Mouse (Mus musculus): ENCODE data around the gene Abcb8.

Gene Abcb8

DNA sequence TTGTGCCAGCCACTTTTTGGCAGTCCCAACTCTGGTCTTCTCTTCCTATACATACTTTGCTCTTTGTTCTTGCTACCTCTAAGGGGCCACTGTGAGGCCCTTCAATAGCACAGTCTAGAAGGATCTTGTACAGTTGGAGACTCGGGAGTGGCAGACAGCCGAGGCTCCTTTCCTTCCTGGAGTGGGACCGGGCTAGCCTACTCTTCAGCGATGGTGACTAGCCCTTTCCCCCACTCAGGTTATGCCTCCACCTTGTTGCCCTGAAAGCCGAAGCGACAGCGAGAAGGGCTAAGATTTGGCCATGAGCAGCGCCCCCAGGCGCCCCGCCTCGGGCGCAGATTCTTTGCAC, 33.8 kb downstream of the Abcb8 start:
- DNase-seq: no peak

DNA sequence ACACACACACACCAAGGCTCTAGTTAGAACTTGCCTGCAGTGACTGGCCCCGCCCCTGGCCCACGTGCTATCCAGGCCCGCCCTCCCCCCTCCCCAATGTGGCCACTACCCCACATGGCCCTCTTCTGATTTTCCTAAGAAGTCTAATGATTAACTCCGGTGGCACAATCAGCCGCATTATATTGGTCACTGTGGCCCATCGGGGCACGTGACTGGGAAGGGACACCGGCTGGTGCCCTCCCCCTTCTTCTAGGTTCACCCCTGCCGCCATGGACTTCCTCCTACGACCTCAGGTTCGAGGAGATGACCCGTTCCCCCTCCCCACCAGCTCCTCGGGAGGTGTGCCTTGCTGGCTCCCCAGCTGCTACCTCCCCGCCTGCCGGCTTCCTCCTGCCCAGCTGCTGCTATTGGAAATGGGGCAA, 34.5 kb downstream of the Abcb8 start:
- DNase-seq: no peak

DNA sequence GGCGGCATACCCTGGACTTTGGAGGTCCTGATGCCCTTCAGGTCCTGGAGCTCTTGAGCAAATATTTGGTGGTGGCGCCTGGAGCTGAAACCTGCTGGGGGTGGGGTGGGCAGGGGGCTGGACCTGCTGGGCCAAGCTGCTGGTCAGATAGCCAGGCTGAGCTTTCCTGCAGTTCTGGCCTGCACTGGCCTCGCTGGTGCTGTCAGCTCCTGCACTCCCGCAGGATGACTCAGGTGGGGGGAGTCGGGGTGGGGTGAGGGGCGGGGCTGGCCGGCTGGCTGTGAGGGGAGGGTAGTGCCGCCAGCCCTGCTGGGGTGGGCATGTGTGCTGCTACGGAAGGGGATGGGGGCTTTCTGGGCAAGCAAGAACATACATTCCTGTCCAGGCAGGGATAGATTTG, 35.1 kb downstream of the Abcb8 start:
- DNase-seq: no peak

DNA sequence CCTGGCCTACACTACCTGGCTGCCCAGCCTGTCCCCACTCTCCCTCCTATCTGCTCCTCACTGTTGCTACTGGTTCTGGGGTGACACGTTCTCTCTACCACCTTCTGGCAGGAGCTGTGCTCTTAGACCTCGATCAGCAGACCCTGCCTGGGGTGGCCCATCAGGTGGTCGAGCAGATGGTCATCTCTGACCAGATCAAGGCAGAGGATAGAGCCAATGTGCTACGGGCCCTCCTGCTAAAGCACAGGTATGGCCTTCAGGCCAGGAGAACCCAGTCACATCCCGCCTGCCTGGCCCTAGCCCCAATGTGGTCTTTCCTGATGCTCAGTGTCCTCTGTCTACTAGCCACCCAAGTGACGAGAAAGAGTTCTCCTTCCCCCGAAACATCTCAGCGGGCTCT, 40.5 kb downstream of the Abcb8 start:
- no peak for DNase-seq

DNA sequence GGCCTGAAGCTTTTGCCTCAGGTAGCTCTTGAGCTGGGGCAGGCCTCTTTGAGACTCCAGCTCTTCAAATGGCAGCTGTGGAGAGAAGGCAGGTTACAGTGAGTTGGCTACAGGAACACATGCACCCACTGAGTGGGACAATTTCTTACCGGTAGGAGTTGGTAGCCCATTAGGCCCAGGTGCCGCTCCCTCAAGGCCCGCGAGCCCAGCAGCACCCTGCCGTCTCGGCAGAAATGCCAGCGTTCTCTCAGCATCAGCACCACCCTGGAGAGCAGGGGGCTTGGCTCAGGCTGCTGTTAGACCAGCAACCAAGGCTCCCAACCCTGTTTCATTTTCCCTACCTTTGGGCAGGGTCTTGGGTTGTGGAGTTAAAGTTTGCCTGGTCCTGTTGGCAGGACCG, 47.7 kb downstream of the Abcb8 start:
- DNase-seq: no peak

DNA sequence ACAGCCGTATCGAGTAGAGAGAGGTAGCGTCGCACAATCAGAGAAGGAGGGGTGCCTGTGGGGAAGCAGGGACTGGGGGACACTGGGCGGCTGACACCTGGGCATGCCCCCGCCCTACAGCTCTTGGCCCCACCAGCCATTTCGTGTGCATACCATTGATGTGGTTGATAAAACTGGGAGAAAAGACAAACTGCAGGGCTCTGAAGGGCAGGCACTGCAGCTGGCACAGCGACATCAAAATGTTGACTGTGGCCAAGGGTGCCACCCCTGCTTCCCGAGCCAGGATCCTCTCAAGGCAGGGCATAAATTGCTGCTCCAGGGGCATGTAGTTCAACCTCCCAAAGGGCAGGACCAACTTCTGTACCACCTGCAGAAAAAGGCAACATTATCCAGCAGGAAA, 48.6 kb downstream of the Abcb8 start:
- DNase-seq: peak; percentile 28

DNA sequence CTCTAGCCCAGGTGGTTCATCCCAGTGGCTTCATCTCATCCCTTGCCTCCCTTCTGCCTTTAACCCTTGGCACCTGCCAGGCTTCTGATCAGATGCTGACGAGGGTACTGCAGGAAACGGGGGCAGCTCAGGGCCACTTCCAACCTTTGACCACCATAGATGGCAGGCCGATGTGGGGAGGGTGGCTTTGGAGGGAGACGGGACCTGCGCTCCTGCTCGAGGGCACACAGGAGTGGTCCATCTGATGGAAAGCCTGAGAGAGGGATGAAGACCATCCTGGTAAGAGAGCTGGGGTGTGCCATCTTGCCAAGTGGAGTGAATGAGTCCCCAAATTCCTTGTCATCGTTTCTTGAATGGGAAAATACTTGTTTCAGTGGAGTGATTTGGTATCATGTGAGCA, 49.7 kb downstream of the Abcb8 start:
- DNase-seq: no peak

DNA sequence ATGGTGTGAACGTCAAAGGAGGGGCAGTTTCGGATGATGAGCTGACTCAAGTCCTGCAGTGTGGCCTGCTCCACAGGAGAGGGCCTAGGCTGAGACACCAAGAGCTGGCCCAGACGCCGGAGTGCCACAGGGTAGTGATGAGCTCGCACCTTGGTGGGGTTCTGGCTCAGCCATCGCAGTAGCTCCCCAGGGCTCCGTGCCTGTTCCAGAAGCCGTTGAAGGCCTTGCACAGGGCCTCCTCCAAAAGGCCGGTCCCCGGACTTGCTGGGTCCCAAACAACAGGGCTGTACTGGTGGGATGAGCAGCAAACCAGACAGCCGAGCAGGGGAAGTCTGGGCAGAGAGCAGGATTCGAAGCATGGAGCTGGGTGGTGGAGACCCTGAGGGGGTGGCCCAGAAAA, 50.5 kb downstream of the Abcb8 start:
- no peak for DNase-seq

DNA sequence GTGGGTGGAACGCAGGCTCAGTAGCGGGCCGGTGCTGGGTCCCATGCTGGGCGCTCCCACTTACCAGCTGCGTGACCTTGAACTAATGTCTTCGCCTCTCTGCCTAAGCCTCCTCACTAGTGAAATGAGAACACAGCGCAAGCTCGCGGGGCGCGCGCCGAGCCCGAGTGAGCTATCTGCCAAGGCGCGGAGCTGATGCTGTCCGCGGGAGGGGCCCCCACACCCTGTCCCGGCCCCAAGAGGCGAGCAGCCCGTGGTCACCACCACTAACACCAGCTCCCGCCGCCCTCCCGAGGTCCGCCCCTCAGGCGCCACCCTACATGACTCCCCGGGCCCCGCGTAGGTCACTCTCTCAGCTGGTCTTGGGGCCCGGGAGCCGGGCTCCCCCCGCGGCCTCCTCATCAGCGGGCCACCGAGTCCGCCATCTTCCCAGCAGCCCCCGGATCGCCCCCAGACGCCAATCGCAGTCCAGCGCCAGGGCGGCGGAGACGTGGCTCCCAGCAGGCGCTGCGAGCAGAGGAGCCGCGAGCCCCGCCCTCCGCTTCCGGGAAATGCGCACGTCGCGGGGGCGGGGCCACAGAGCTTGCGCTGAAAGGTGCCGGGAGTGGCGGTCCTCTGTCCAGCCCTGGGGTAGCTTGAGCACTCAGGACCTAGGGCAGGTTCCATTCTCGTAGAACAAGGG, 51.4 kb downstream of the Abcb8 start, which contains the start of gene Fastk:
Gene Fastk (minus strand): TSS at position 542 of the 682 bp plus-strand sequence.
- DNase-seq: peak; percentile 93

DNA sequence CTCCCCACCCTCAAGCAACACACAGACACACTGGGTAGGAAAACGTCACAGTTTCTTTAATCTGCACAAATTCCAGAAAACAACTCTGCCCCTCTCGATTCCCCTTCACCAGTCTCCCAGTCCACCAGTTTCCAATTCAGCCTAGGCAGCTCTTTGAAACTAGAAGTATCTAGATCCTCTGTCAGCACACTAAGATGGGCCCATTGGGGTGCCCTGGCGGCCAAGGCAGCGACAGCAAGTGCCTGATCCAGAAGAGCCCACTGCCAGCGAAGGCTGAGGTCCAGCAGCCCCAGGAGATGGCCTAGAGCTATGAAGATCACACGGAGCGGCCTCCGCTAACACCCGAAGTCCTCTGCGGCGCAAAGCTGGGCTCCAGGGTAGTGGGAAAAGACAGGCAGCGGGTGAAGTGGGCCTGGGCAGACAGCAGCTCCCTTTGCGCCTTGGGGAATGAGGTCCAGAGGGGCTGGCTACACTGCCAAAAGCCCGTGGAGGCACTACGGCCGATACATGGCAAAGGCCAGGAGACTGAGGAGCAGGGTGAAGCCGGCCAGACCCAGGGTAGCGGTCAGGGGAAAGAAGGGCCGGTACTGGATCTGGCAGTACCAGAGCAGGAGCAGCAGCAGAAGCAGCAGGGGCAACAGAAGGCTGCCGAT, 52.1 kb downstream of the Abcb8 start:
- no peak for DNase-seq

DNA sequence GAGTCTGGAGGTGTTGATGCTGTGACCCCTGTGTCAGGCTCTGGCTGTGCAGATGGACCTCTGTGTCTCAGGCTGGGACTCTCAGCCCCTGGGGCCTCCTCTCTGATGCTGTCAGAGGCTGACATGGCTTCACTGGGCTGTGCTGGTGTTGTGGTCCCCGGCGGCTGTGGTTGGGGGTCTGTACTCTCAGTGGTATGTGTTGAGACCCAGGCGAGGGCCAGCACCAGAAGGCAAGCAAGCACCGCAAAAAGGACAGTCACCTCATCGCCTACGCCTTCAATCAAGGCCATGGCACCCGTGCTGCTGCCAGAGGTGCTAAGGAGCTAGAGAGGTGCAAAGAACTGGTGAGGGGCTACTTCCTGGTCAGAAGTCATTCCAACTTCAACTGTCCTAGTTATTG, 53.2 kb downstream of the Abcb8 start:
- no peak for DNase-seq

DNA sequence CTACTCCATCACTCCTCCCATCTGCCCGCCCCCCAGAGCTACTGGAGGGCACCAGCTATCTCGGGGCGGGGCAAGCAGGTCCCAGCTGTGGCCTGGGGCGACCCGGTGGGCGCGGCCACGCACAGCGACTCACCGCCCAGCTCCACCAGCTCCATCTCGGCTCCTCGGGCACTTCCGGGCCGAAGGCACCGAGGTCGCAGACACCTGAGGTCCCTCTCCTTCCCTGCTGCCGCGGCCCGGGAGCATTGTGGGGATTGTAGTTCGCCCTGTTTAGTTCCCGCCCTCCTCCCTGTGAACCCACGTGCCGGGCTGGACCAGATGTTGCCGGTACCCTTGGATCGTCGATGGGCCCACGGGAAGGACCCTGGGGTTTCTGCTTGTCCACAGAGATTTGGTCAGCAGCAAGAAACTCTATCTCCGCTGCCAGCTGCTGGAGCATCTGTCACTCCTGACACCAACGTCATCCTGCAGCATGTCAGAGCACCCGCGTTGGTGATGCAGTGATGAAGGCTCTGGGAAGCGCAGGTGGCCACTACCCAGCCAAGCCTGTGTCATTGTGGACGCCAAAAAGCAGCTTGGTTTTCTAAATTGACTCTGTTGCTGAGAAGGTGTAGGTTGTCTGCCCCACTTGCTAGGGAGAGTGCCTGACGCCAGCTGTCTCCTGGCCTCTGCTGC, 54.3 kb downstream of the Abcb8 start, which contains the start of gene Tmub1:
Gene Tmub1 (minus strand): TSS at position 231 of the 675 bp plus-strand sequence.
- peak; percentile 88 for DNase-seq

DNA sequence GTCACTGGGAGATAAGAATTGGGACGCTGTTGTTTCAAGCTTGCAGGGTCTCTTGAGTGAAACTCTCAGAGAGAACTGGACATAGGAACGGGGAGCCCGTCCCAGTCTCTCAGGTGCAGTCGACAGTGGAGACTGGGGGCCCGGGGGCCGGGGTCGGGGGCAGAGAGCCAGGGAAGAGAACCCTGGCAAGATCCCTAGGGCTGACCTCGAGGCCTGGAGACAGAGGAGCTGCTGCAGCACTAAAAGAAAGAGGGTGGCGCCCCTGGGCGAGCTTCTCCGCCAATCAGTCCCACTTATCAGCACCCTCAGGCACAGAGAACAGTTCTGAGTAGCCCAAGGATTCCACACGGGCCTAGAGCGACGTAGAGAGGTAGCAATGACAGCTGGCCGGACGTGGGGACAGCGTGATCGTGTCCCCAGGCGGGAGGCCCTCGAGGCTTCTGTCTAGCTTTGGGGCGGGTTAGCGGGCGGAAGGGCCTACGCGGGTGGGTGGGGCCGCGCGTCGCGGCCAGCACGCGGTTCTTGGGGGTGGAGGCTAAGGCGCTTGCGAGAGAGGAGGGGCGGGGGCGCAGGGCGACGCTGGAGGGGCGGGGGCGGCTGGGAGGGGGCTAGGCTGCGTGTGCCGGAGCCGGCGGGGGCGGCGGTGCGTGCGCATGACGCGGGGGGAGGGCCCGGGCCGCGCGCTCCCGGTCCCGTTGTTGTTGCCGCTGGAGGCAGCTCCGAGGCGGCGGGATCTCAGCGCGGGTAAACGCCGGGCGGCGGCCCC, 58.0 kb downstream of the Abcb8 start:
- peak; percentile 86 for DNase-seq

DNA sequence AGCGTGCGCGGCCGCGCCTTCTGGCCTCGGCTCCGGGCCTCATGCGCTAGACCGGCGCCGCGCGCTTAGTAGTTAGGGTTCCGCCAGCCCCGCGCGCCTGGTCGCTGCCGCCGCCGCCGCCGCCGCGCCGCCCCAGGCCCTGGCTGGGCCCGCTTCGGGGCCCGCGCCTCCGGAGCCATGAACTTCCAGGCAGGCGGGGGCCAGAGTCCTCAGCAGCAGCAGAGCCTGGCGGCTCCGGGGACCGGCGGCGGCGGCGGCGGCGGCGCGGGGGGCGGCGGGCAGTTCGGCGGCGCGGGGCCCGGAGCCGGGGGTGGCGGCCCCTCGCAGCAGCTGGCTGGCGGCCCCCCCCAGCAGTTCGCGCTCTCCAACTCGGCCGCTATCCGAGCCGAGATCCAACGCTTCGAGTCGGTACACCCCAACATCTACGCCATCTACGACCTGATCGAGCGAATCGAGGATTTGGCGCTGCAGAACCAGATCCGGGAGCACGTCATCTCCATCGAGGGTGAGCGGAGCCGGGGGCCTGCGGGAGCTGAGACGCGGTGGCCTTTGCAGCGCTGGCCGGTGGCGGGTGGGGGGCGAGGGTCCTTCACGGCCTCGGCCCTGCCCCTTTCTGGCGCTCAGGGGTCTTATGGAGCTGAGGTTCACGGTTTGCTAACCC, 58.7 kb downstream of the Abcb8 start, which contains the start of gene Agap3:
Gene Agap3 (plus strand): TSS at position 148 of the 661 bp plus-strand sequence.
- DNase-seq: peak; percentile 51

DNA sequence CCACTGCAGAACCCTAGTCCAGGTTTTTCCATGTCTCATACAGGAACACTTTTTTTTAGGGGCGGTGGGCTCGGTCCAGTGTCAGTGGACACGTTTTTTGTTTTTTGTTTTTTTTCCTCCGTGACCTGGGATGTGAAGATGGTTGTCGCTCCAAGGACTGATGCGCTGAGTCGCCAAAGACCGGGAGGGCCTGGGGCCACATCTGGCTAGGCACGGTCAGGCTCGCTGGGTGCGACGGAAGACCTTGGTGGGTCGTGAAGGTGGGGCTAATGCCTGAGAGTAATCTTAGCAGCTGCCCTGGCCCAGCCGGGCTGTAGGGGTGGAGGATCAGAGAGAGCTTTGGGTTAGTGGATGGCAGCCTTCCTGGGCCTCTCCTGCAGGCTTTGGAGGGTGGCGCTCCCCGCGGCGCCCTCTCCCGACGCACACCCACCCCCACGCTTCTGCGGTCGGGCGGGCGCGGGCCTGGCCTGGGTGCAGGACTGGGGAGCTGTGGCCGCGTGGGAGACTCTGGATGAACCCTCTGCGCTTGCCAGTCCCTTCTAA, 59.3 kb downstream of the Abcb8 start:
- peak; percentile 37 for DNase-seq

DNA sequence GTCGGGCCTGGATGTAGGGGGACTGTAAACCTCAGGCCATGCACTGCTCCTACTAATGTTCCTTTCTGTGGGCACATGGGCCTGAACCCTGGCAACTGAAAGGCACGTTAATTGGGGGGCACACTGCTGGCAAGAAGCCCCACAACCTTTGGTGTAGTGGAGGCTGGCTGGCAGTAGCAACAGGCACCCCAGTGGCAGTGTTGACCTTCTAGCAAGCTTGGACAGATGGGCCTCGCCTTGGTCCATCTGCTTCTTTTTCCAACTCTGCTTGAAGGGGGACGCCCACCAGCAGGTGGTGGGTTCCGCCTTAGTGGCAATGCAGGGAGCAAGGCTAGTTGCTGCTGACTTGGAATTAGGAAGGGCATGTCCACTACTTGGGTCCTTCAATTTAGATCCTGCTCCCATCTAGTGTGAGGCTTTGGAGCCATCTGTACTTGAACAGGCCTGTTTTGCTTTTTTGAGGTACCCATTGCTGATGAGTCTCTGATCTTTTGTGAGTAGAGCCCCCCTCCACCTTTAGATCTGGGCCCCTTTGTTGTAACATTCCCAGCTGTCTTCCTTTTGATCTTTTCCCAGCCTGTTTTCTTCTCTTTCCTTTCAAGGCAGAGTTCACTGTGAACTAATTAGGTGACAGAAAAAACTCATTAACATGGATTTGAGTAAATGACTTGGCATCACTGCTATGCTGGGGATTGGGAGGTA, 60.0 kb downstream of the Abcb8 start:
- DNase-seq: no peak

DNA sequence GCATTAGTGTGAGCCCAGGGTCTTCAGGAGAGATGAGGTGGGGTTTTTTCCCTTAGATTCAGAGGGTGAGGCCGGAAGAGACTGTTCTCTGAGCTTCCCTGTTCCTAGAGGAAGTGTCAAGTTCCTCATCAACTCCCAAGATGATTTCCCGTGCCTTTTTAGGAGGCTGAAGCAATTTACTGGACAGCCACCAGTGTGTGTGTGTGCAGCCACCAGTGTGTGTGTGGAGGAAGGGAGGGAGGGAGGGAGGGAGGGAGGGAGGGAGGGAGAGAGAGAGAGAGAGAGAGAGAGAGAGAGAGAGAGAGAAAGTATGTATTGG, 60.5 kb downstream of the Abcb8 start:
- DNase-seq: no peak

DNA sequence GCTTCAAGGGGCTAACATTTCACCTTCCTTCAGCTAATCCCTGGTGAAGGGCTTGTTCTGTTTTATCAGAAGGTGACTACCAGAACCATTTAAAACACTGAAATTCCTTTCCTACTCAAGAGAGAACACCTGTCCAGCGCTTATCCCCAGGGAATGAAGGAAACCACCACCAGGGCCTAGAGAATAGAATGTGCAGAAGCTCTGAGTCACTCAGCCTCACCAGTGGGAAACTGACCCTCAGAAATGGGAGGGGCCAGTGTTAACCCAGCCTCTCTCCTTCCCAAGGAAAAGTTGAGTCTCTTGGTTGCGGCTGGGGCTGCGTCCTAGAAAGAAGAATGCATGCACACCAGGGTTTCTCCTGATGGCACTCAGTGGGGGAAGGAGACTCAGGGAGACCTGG, 61.6 kb downstream of the Abcb8 start:
- DNase-seq: no peak

DNA sequence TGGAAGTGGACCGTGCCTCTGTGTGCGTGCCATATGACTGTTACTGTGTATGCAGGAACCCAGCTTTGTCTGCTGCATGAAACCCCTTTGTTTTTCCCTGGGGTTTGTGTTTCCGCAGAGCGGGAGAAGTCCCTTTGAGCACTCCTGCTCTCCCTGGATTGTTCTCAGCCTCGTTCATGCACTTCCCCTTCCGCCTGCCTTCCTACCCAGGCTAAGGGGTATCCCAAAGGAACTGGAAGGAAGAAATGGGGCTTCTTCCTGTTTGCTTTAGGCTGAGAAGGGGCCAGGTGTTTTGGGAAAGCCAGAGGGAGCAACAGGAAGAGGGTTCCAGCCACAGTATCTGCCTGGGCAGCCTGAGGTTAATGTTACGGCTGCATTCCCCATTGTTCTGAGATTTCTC, 62.1 kb downstream of the Abcb8 start:
- no peak for DNase-seq

All from thymus, postnatal 25 days (tissue).